Mouse (Mus musculus) MEL (cell line): ENCODE results near the gene Igflr1. TPM values are rescaled to one million over a fixed set of nuclear protein-coding genes. Genes with fewer than 3 reads are reported as not detected.

Source experiments
- DNase-seq: peaks from one replicate; pipeline ENCODE4 v3.0.0; 2011; ENCODE audit warnings: low read depth, low spot score
- H3K27ac ChIP-seq: 2 replicates; pipeline ENCODE4 v1.5.1; 2012; ENCODE audit warnings: low read depth, mild to moderate bottlenecking, control low read depth, low read length, moderate library complexity; ENCODE audit not compliant: control insufficient read depth
- H3K27me3 ChIP-seq, 2 experiments: fragments of 150-350 bp in 1 of 2; sonication (generic) in 1 of 2; 2 replicates each; pipeline ENCODE4 v1.6.1; 2012; ENCODE audit warnings: low read length in 2 of 2, mild to moderate bottlenecking in 2 of 2, improper control_type of control experiment in 1 of 2, moderate library complexity in 1 of 2; ENCODE audit not compliant: insufficient read depth in 2 of 2, control insufficient read depth in 1 of 2
- H3K36me3 ChIP-seq, 2 experiments: 2 replicates each; pipeline ENCODE4 v1.6.1; 2012 to 2014; ENCODE audit warnings: low read length in 2 of 2, improper control_type of control experiment in 1 of 2, inconsistent platforms in 1 of 2, mild to moderate bottlenecking in 1 of 2; ENCODE audit not compliant: insufficient read depth in 2 of 2, control insufficient read depth in 1 of 2
- H3K4me1 ChIP-seq, 2 experiments: fragments of 150-350 bp in 1 of 2; sonication (generic) in 1 of 2; 2 replicates each; pipeline ENCODE4 v1.6.1; 2012; ENCODE audit warnings: low read length in 2 of 2, improper control_type of control experiment in 1 of 2, mild to moderate bottlenecking in 1 of 2; ENCODE audit not compliant: insufficient read depth in 2 of 2, control insufficient read depth in 1 of 2
- H3K4me3 ChIP-seq, 2 experiments: fragments of 150-350 bp in 1 of 2; sonication (generic) in 1 of 2; 2 replicates each; pipeline ENCODE4 v1.5.1; 2012; ENCODE audit warnings: low read depth in 2 of 2, low read length in 2 of 2, mild to moderate bottlenecking in 2 of 2, moderate library complexity in 2 of 2, control low read depth in 1 of 2, improper control_type of control experiment in 1 of 2; ENCODE audit not compliant: control insufficient read depth in 1 of 2, insufficient read depth in 1 of 2
- H3K79me2 ChIP-seq: 2 replicates; pipeline ENCODE4 v1.6.1; 2012; ENCODE audit warnings: mild to moderate bottlenecking, low read length, moderate library complexity; ENCODE audit not compliant: control insufficient read depth, poor library complexity, insufficient read depth
- H3K9ac ChIP-seq: 2 replicates; pipeline ENCODE4 v1.6.1; 2012; ENCODE audit warnings: low read depth, mild to moderate bottlenecking, control low read depth, low read length, moderate library complexity; ENCODE audit not compliant: control insufficient read depth, poor library complexity, severe bottlenecking
- H3K9me3 ChIP-seq: fragments of 150-350 bp; sonication (generic); replicated peaks from 2 replicates; pipeline ENCODE4 v1.6.1; 2012; ENCODE audit warnings: mild to moderate bottlenecking, low read length, improper control_type of control experiment, moderate library complexity; ENCODE audit not compliant: insufficient read depth
- BHLHE40 ChIP-seq: IDR thresholded peaks from 2 replicates; pipeline ENCODE4 v1.6.1; 2012; ENCODE audit warnings: low read depth, mild to moderate bottlenecking, inconsistent platforms, low read length, improper control_type of control experiment, borderline replicate concordance
- E2F4 ChIP-seq: IDR thresholded peaks from 2 replicates; pipeline ENCODE4 v1.6.1; 2011; ENCODE audit warnings: low read depth, low read length, improper control_type of control experiment, borderline replicate concordance
- ELF1 ChIP-seq: IDR thresholded peaks from 2 replicates; pipeline ENCODE4 v1.6.1; 2014; ENCODE audit warnings: low read depth, mild to moderate bottlenecking, inconsistent platforms, low read length, improper control_type of control experiment, moderate library complexity
- EP300 ChIP-seq, 2 experiments: IDR thresholded peaks; 2 replicates each; pipeline ENCODE4 v1.6.1; 2011; ENCODE audit warnings: improper control_type of control experiment in 2 of 2, low read length in 2 of 2, low read depth in 1 of 2, mild to moderate bottlenecking in 1 of 2
- ETS1 ChIP-seq: IDR thresholded peaks from 2 replicates; pipeline ENCODE4 v1.6.1; 2012; ENCODE audit warnings: low read depth, mild to moderate bottlenecking, inconsistent platforms, low read length, improper control_type of control experiment, moderate library complexity
- KAT2A ChIP-seq: conservative IDR thresholded peaks from 2 replicates; pipeline ENCODE4 v1.6.1; 2012; ENCODE audit warnings: low read depth, low read length, improper control_type of control experiment, inconsistent platforms
- MAFK ChIP-seq: IDR thresholded peaks from 2 replicates; pipeline ENCODE4 v1.6.1; 2011; ENCODE audit warnings: low read depth, mild to moderate bottlenecking, low read length, improper control_type of control experiment, borderline replicate concordance
- MAX ChIP-seq: IDR thresholded peaks from 2 replicates; pipeline ENCODE4 v1.6.1; 2011; ENCODE audit warnings: low read length, improper control_type of control experiment
- MEF2A ChIP-seq: IDR thresholded peaks from 2 replicates; pipeline ENCODE4 v1.6.1; 2014; ENCODE audit warnings: low read depth, mild to moderate bottlenecking, inconsistent platforms, low read length, improper control_type of control experiment; ENCODE audit not compliant: poor library complexity, insufficient replicate concordance, severe bottlenecking; ENCODE audit errors: extremely low read depth
- MYB ChIP-seq: IDR thresholded peaks from 2 replicates; pipeline ENCODE4 v1.6.1; 2011; ENCODE audit warnings: mild to moderate bottlenecking, low read depth, low read length, improper control_type of control experiment
- MYC ChIP-seq: IDR thresholded peaks from 2 replicates; pipeline ENCODE4 v1.6.1; 2011; ENCODE audit warnings: low read depth, mild to moderate bottlenecking, low read length, improper control_type of control experiment, moderate library complexity
- POLR2A ChIP-seq, 2 experiments: IDR thresholded peaks; 2 replicates each; pipeline ENCODE4 v1.6.1; 2011 to 2012; ENCODE audit warnings: low read length in 2 of 2, mild to moderate bottlenecking in 2 of 2, control low read depth in 1 of 2, improper control_type of control experiment in 1 of 2, low read depth in 1 of 2, moderate library complexity in 1 of 2; ENCODE audit not compliant: control insufficient read depth in 1 of 2, insufficient read depth in 1 of 2, poor library complexity in 1 of 2
- POLR2AphosphoS5 ChIP-seq: IDR thresholded peaks from 2 replicates; pipeline ENCODE4 v1.6.1; 2012; ENCODE audit warnings: low read depth, borderline replicate concordance, mild to moderate bottlenecking, inconsistent platforms, low read length, moderate library complexity, mixed read lengths
- RCOR1 ChIP-seq: IDR thresholded peaks from 2 replicates; pipeline ENCODE4 v1.6.1; 2012; ENCODE audit warnings: low read depth, mild to moderate bottlenecking, inconsistent platforms, low read length, improper control_type of control experiment
- SIN3A ChIP-seq: IDR thresholded peaks from 2 replicates; pipeline ENCODE4 v1.6.1; 2012; ENCODE audit warnings: low read length, improper control_type of control experiment, inconsistent platforms
- UBTF ChIP-seq: IDR thresholded peaks from 2 replicates; pipeline ENCODE4 v1.6.1; 2012; ENCODE audit warnings: low read depth, mild to moderate bottlenecking, inconsistent platforms, low read length, improper control_type of control experiment, moderate library complexity, borderline replicate concordance; ENCODE audit not compliant: insufficient read depth
- ZC3H11A ChIP-seq: IDR thresholded peaks from 2 replicates; pipeline ENCODE4 v1.6.1; 2012; ENCODE audit warnings: low read depth, mild to moderate bottlenecking, inconsistent platforms, low read length, improper control_type of control experiment
- ZKSCAN1 ChIP-seq: IDR thresholded peaks from 2 replicates; pipeline ENCODE4 v1.6.1; 2012; ENCODE audit warnings: low read depth, mild to moderate bottlenecking, inconsistent platforms, low read length, improper control_type of control experiment, moderate library complexity
- polyA plus RNA-seq, 2 experiments: library from polyadenylated mRNA; stranded (reverse) in 1 of 2; unstranded in 1 of 2; fragments of >175 nt in 1 of 2; fragments of >200 nt in 1 of 2; gene quantifications; 2 replicates each; pipeline versions ENCODE4 v1.2.1 to v1.2.4; 2012; ENCODE audit warnings: low replicate concordance in 2 of 2, low read depth in 1 of 2; ENCODE audit not compliant: insufficient read length in 2 of 2, insufficient read depth in 1 of 2, missing spikeins in 1 of 2
- total RNA-seq: library from RNA; depleted of rRNA; stranded (reverse); fragments of 300-350 nt; gene quantifications from 2 replicates; pipeline ENCODE4 v1.2.3, GENCODE M21; 2012

Gene Igflr1
- total and polyA plus RNA-seq, 3 experiments, result 1.3 to 3.1 TPM; not detected in 1

GRCm38 (mm10) chr7:30596093-30596492, 30.9 kb downstream of the Igflr1 start:
- Histone ChIP-seq H3K79me2 (peaks cover 1% of the 10 kb centered on the region), H3K4me1 (peaks cover 7 to 35% of the 10 kb centered on the region in 2 experiments; a peak in 3 of 4 replicates), H3K27me3 (no peaks in the 10 kb centered on the region), H3K4me3 (no peak overlapping the region), H3K36me3 (peaks cover 0 to 13% of the 10 kb centered on the region in 2 experiments; a peak in 2 of 4 replicates), H3K9me3 (no peaks in the 10 kb centered on the region), H3K9ac (no peak overlapping the region), H3K27ac (no peak overlapping the region)
- DNase-seq, result no peak
- TF ChIP-seq KAT2A, result no peak
- no peak for TF ChIP-seq MYC
- no peak for TF ChIP-seq ZKSCAN1
- no peak for TF ChIP-seq EP300 (IDR thresholded peaks at IDR 0.05; ENCODE audit: low read depth in 1 of 2, low read length in 2 of 2)

- no peaks in the 10 kb centered on the region; the same call in 1 of the 2 replicates for H3K79me2 ChIP-seq
- H3K4me3 ChIP-seq, result no peak overlapping the region
- H3K27me3 ChIP-seq, result no peaks in the 10 kb centered on the region
- no peak for DNase-seq
- H3K36me3 ChIP-seq, result peaks cover 0 to 11% of the 10 kb centered on the region in 2 experiments; a peak in 2 of 4 replicates
- peaks cover 7 to 29% of the 10 kb centered on the region in 2 experiments; a peak in 3 of 4 replicates for H3K4me1 ChIP-seq
- TF ChIP-seq POLR2AphosphoS5 (no peak), ZC3H11A (no peak), UBTF (no peak), MYC (no peak), KAT2A (no peak), SIN3A (no peak), BHLHE40 (no peak), MEF2A (no peak), RCOR1 (no peak), MAX (no peak), ETS1 (no peak), E2F4 (no peak), ELF1 (no peak), MAFK (no peak), MYB (no peak), EP300 (IDR thresholded peaks at IDR 0.05; ENCODE audit: low read depth in 1 of 2, low read length in 2 of 2) (no peak), POLR2A (IDR thresholded peaks at IDR 0.05; ENCODE audit: control insufficient read depth in 1 of 2, insufficient read depth in 1 of 2, low read depth in 1 of 2, low read length in 2 of 2, poor library complexity in 1 of 2) (no peak)
- no peak overlapping the region for H3K27ac ChIP-seq
- no peak overlapping the region for H3K9ac ChIP-seq
- no peaks in the 10 kb centered on the region for H3K9me3 ChIP-seq
Measured at GRCm38 (mm10) chr7:30596811-30597210, 31.6 kb downstream of the Igflr1 start.
